In genomic region chr4:57883520-57884421, GRCm38 (mm10) we compare ENCODE assay signal across 7 mouse cellular contexts. TPM values are rescaled to one million over a fixed set of nuclear protein-coding genes. Genes with fewer than 3 reads are reported as not detected.
DNase-seq lines count a peak whose midpoint lies in the region; ATAC-seq and TF ChIP-seq lines count a peak whose summit lies in the region.

No protein-coding gene starts in this region.

- peak; percentile 74 for DNase-seq in limb, embryonic 14.5 days (ENCODE audit: low spot score)
- no peak for DNase-seq in limb, embryonic 10.5 days (ENCODE audit: low spot score)
- DNase-seq in Muller cell, postnatal 12 days (ENCODE audit: inconsistent ontology term), result peak; percentile 52
- DNase-seq in brain, adult 2 months (ENCODE audit: low read depth, low spot score), result peak; percentile 27
- peak; percentile 35 to 48 for DNase-seq in kidney, adult 8-10 months
- no peak for DNase-seq in urinary bladder, postnatal 36 days (ENCODE audit: low spot score in 2 of 2)
- no peak for DNase-seq in layer of hippocampus, adult 9-10 months (ENCODE audit: low spot score)

- peaks cover 16% of the 10 kb centered on the region for H3K4me1 ChIP-seq in limb, embryonic 14.5 days (ENCODE audit: control insufficient read depth, insufficient read depth, low read length)
- H3K4me1 ChIP-seq in limb, embryonic 10.5 days, result peaks cover 10% of the 10 kb centered on the region; the same call in 1 of the 2 replicates

- no peak overlapping the region for H3K4me2 ChIP-seq in limb, embryonic 14.5 days (replicated peaks; ENCODE audit: low read depth, low read length, severe bottlenecking)

- no peak overlapping the region for H3K27ac ChIP-seq in limb, embryonic 14.5 days (replicated peaks; ENCODE audit: low read depth, low read length)
- H3K27ac ChIP-seq in limb, embryonic 10.5 days, result no peak overlapping the region

- ATAC-seq in limb, embryonic 14.5 days (ENCODE audit: low FRiP score, low read depth), result 0 out of 2 replicates have a peak, but pooled peaks have one; percentile 50

- H3K9me3 ChIP-seq in limb, embryonic 14.5 days (ENCODE audit: control insufficient read depth, low read length), result no peaks in the 10 kb centered on the region
- no peaks in the 10 kb centered on the region for H3K9me3 ChIP-seq in limb, embryonic 10.5 days (replicated peaks)

- TF ChIP-seq POLR2A in limb, embryonic 14.5 days (IDR thresholded peaks at IDR 0.05; ENCODE audit: borderline replicate concordance, extremely low read depth, insufficient read depth, insufficient read length), result no peak

- H3K36me3 ChIP-seq in limb, embryonic 14.5 days (ENCODE audit: control insufficient read depth, insufficient read depth, low read length), result no peaks in the 10 kb centered on the region
- H3K36me3 ChIP-seq in limb, embryonic 10.5 days, result peaks cover 25% of the 10 kb centered on the region

- no peak overlapping the region for H3K4me3 ChIP-seq in limb, embryonic 14.5 days (replicated peaks; ENCODE audit: low read length)
- no peak overlapping the region for H3K4me3 ChIP-seq in limb, embryonic 10.5 days

- no peak overlapping the region for H3K9ac ChIP-seq in limb, embryonic 14.5 days (ENCODE audit: low read depth, low read length, severe bottlenecking)

- no peaks in the 10 kb centered on the region for H3K27me3 ChIP-seq in limb, embryonic 14.5 days (ENCODE audit: control insufficient read depth, insufficient read depth, low read length)
- no peaks in the 10 kb centered on the region for H3K27me3 ChIP-seq in limb, embryonic 10.5 days (ENCODE audit: low read depth, poor library complexity, severe bottlenecking)

- 69% methylated on average over 7 of the region's 7 CpGs for WGBS in limb, embryonic 14.5 days
- 89% methylated on average over 7 of the region's 7 CpGs for WGBS in limb, embryonic 10.5 days

RNA-seq across cellular contexts. Expression of gene D630039A03Rik, which starts 32.3 kb away (rescaled TPM):
- 0.33 and 0.36 TPM in 2 replicates for polyA plus RNA-seq in limb, embryonic 14.5 days (2012; rRNA removed)
- 0.11 and 0.17 TPM in 2 replicates for polyA plus RNA-seq in limb, embryonic 14.5 days (2014; fragmentation: Nextera tagmentation; extraction: Ambion mirVana)
- polyA plus RNA-seq in limb, embryonic 10.5 days (2016; fragmentation: Nextera tagmentation; extraction: Ambion mirVana), result 0.11 TPM in 1 of 2 replicates, not detected in the other

Comparison
In these comparisons a context has a peak if more than half of its experiments do, and no peak if none do; other contexts are left out.
1. DNase-seq: peak in limb, embryonic 14.5 days (single experiment), Muller cell, postnatal 12 days (single experiment), brain, adult 2 months (single experiment) and kidney, adult 8-10 months (2 of 2); none in limb, embryonic 10.5 days (single experiment), urinary bladder, postnatal 36 days (0 of 2) and layer of hippocampus, adult 9-10 months (single experiment).